Mouse (Mus musculus) myocyte (in vitro differentiated cells): ENCODE measurements at regions not wholly inside any gene's neighbourhood (a gene's known extent, or its start where the extent isn't known, plus 50 kb on each side); places are given as distances from the start of the nearest gene placed in this dataset.

Experiments
- E2F4 ChIP-seq: IDR thresholded peaks from one replicate; pipeline ENCODE4 v1.6.1; 2011; ENCODE audit warnings: mild to moderate bottlenecking, control low read depth, moderate library complexity; ENCODE audit not compliant: insufficient read depth
- MAX ChIP-seq: IDR thresholded peaks from one replicate; pipeline ENCODE4 v1.6.1; 2011; ENCODE audit warnings: low read depth, mild to moderate bottlenecking, control low read depth
- MYOG ChIP-seq, 3 experiments: IDR thresholded peaks; one replicate each; pipeline ENCODE4 v1.6.1; 2011; ENCODE audit warnings: control low read depth in 2 of 3, low read depth in 2 of 3, mild to moderate bottlenecking in 2 of 3; ENCODE audit not compliant: insufficient read length in 2 of 3, control insufficient read depth in 1 of 3, insufficient read depth in 1 of 3
- POLR2A ChIP-seq: IDR thresholded peaks from one replicate; pipeline ENCODE4 v1.6.1; 2011; ENCODE audit warnings: low read depth, mild to moderate bottlenecking, control low read depth, moderate library complexity; ENCODE audit not compliant: insufficient read length
- POLR2AphosphoS2 ChIP-seq: IDR thresholded peaks from one replicate; pipeline ENCODE4 v1.6.1; 2011; ENCODE audit warnings: low read depth, control low read depth; ENCODE audit not compliant: insufficient read length
- TCF12 ChIP-seq: IDR thresholded peaks from one replicate; pipeline ENCODE4 v1.6.1; 2011; ENCODE audit warnings: mild to moderate bottlenecking, control low read depth; ENCODE audit not compliant: poor library complexity, insufficient read depth, severe bottlenecking
- USF1 ChIP-seq: IDR thresholded peaks from one replicate; pipeline ENCODE4 v1.6.1; 2011; ENCODE audit warnings: low read depth, mild to moderate bottlenecking, control low read depth, moderate library complexity

DNA sequence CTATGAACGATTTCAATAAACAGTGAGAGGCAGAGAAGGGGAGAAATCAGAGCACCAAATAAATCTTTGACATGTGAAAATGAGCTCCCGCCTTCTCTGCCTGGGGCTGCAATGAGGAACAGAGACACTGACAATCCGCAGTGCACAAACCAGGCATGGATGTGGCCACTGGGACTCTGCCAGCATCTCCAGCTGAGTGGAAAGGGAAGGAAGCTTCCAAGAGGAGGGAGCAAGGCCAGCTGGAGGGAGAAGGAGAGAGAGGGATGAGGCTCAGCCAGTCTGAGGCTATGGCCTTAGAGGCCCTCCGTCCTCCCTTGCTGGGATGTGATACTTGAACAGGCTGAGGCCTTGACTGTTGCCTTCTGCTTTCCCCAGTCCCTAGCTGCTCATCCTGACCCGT lies 159.2 kb downstream of the Utp6 start:
- TF ChIP-seq POLR2A (no peak), TCF12 (no peak), USF1 (no peak), MYOG (IDR thresholded peaks at IDR 0.05; ENCODE audit: control insufficient read depth in 1 of 3, insufficient read depth in 1 of 3, insufficient read length in 2 of 3, low read depth in 2 of 3) (no peak), E2F4 (no peak), MAX (no peak), POLR2AphosphoS2 (no peak)
